Mouse (Mus musculus) thymus, adult 2 months (tissue): ENCODE measurements around the gene Slc16a5. TPM values are rescaled to one million over a fixed set of nuclear protein-coding genes. Genes with fewer than 3 reads are reported as not detected.

ENCODE experiments used
- DNase-seq: peaks from one replicate; pipeline ENCODE4 v3.0.0; 2021
- H3K27ac ChIP-seq: fragments of 200-500 bp; 2 replicates; pipeline ENCODE4 v1.5.1; 2012; ENCODE audit warnings: low read length, control low read depth; ENCODE audit not compliant: control insufficient read depth, insufficient read depth
- H3K27me3 ChIP-seq: fragments of 200-500 bp; 2 replicates; pipeline ENCODE4 v1.6.1; 2012; ENCODE audit warnings: mild to moderate bottlenecking, low read length, moderate library complexity, mixed read lengths; ENCODE audit not compliant: control insufficient read depth, insufficient read depth
- H3K36me3 ChIP-seq: fragments of 200-500 bp; 2 replicates; pipeline ENCODE4 v1.6.1; 2012; ENCODE audit warnings: mild to moderate bottlenecking, low read length, moderate library complexity; ENCODE audit not compliant: control insufficient read depth, insufficient read depth
- H3K4me1 ChIP-seq: fragments of 200-500 bp; replicated peaks from 2 replicates; pipeline ENCODE4 v1.6.1; 2012; ENCODE audit warnings: low read length; ENCODE audit not compliant: control insufficient read depth, insufficient read depth
- H3K4me3 ChIP-seq: fragments of 200-500 bp; 2 replicates; pipeline ENCODE4 v1.5.1; 2012; ENCODE audit warnings: mild to moderate bottlenecking, low read length, control low read depth, moderate library complexity; ENCODE audit not compliant: control insufficient read depth, insufficient read depth
- CTCF ChIP-seq: fragments of 200-500 bp; IDR thresholded peaks from 2 replicates; pipeline ENCODE4 v1.5.1; 2012; ENCODE audit warnings: mild to moderate bottlenecking, control low read depth, low read length, moderate library complexity, borderline replicate concordance; ENCODE audit not compliant: control insufficient read depth, poor library complexity, insufficient read depth; ENCODE audit errors: extremely low read depth
- POLR2A ChIP-seq: fragments of 200-500 bp; IDR thresholded peaks from 2 replicates; pipeline ENCODE4 v1.6.1; 2012; ENCODE audit warnings: mild to moderate bottlenecking, low read length, control low read depth, moderate library complexity; ENCODE audit not compliant: control insufficient read depth, poor library complexity, insufficient read depth; ENCODE audit errors: extremely low read depth
- WGBS: fragments of 180-500 bp; shearing (Covaris S2); methylation state at CpG from one replicate; pipeline ENCODE4 v1.1.7; 2018; 5-methylcytosine and 5-hydroxymethylcytosine counted together
- polyA plus RNA-seq: library from polyadenylated mRNA; depleted of rRNA; stranded (reverse); fragments of >200 nt; gene quantifications from 2 replicates; pipeline ENCODE4 v1.2.3, GENCODE M21; 2012; rRNA removed

Gene Slc16a5
- polyA plus RNA-seq, result 446 and 456 TPM in 2 replicates

DNA sequence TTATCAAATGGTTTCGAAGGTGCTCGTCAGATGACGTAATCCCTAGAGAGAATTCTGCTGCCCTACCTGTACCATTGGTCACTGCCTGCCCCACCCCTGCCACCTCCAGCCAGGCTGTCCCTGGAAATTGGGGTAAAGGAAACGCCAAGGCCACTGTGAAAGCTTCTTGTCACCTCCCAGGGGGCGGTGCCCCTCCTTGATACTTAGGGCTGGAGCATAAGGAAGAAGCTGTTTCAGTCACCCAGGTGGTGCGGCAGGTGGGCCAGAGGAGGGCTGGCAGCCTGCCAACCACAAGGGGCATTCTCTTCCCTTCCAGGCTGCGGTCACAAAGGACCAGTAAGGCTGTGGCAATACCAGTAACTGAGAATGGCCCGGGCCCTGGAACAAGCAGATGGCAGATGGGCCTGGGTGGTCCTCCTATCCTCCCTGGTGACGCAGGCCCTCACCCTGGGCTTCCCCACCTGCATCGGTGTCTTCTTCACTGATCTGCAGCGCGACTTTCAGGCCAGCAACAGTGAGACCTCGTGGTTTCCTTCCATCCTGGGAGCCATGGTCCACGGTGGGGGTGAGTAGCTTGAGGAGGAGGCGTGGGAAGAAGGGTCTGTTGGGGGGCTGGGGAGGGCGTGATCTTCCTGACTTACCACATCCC lies at the start of gene Slc16a5:
Slc16a5 (plus strand) TSS at position 232 of the 649 bp plus-strand sequence.
- Histone ChIP-seq H3K4me1 (peaks cover 62% of the 10 kb centered on the region), H3K27me3 (no peaks in the 10 kb centered on the region), H3K36me3 (peaks cover 13% of the 10 kb centered on the region), H3K27ac (peak within 1 kb of the TSS; percentile 96), H3K4me3 (peak within 1 kb of the TSS; percentile 59)
- peak; percentile 26 for TF ChIP-seq POLR2A
- no peak for TF ChIP-seq CTCF
- WGBS, result 20% methylated on average over 16 of the region's 16 CpGs
- DNase-seq, result peak; percentile 83

DNA sequence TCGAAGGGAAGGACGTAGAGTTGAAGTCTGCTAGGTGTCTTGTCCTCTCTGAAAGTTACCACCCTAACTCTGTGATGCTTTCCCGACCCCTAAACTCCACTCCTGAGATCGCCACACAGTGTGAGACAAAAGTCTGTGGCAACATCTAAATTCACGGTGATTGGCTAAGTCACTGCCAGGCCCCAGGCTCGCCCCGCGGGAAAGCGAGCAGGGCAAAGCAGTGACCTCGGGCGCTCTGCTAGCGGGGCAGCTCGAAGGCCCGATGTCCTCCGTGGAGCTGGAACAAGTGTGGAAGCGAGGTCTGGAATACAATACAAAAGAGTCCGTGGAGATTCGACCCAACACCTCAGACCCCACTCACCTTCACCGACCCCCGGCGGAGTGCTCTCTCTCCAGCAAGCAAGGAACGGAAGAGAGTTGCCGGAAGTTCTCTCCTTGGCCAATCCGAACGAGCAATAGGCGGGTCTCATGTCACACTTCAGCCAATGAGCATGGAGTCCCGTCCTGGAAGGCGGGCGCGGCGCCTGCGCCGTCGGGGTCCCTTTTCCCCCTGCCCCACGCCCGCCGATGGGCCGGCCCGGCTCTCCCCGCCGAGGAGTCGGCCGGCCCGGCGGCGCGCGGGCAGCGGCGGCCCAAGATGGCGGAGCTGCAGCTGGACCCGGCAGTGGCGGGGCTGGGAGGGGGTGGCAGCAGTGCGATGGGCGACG lies 42.6 kb upstream of the Slc16a5 start, which contains the start of the genes Atp5h and Kctd2:
Atp5h (minus strand) TSS at position 432 of the 707 bp plus-strand sequence.
Kctd2 (plus strand) TSS at position 598 of the 707 bp plus-strand sequence.
- peak; percentile 95 for DNase-seq
- Histone ChIP-seq H3K36me3 (peaks cover 15% of the 10 kb centered on the region), H3K4me1 (peaks cover 34% of the 10 kb centered on the region), H3K4me3 (peak within 1 kb of the TSS; percentile 97), H3K27me3 (no peaks in the 10 kb centered on the region), H3K27ac (peak within 1 kb of the TSS; percentile 58)
- TF ChIP-seq CTCF, result no peak
- TF ChIP-seq POLR2A, result peak; percentile 93
- 1% methylated on average over 54 of the region's 56 CpGs for WGBS

DNA sequence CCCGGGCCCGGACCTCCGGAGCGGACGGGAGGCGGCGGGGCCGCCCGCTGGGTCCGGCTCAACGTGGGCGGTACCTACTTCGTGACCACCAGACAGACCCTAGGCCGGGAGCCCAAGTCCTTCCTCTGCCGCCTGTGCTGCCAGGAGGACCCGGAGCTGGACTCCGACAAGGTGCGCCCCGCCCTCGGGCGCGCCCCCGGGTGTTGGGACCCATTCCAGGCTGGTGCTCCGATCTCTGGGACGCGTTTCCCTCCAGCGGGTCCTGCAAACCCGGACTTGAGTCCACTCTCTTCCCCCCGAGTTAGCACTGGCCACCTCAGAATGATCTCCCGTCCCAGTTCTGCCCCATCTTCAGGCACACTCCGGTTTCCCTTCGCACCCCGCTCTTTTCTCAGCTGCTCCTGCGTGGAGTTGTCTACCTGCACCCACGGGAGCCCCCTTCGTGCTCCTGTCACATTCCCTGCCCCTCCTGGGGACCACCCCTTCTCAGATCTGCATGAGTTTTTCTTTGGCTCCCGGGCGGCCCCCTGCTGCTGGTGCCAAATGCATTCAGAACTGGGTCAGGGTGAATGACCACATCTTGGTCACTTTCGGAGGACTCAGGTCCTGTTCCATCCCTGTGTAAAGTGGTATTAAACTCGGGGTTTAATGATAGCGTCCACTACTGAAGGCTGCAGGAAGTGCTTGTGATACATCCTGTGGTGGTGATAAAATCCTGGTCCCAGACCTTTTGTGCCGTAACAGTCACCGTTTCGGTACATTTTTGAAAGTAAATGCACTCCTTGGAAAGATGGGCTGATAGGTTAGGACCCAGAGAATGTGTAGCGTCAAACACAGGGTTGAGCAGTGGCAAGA lies 41.7 kb upstream of the Slc16a5 start:
- DNase-seq, result peak; percentile 65
- WGBS, result 3% methylated on average over 45 of the region's 45 CpGs

DNA sequence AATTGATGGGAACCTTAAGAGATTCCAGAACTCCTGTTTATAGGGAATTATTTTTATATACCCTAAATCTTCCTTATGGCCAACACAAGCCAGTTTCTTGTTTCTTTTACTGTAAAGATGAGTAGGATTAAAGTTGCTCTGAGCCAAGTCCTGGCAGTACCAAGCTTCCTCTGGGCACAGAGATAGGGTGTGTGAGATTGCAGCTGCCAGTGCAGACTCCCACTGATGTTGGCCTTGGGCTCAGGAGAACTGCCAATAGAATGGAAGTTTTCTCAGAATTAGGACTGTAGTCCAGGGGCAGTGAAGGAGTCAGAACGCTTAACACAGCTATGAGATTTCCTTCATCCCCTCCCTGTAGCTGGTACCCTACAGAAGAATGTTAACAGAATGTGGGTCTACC lies 40.9 kb upstream of the Slc16a5 start:
- no peaks in the 10 kb centered on the region; the same call in 1 of the 2 replicates for H3K36me3 ChIP-seq
- H3K4me1 ChIP-seq, result peaks cover 46% of the 10 kb centered on the region
- TF ChIP-seq POLR2A (no peak), CTCF (no peak)
- H3K4me3 ChIP-seq, result no peak overlapping the region
- WGBS, result 71% methylated on average over 1 of the region's 1 CpGs
- no peaks in the 10 kb centered on the region for H3K27me3 ChIP-seq
- peak overlapping the region; percentile 72 for H3K27ac ChIP-seq
- DNase-seq, result no peak

More for the DNA sequence above, 41.7 kb upstream of the Slc16a5 start:
- TF ChIP-seq CTCF (no peak; the same call in 1 of the 2 replicates), POLR2A (no peak)
- no peaks in the 10 kb centered on the region for H3K27me3 ChIP-seq
- H3K4me1 ChIP-seq, result peaks cover 41% of the 10 kb centered on the region
- H3K36me3 ChIP-seq, result peaks cover 8% of the 10 kb centered on the region
- peak overlapping the region; percentile 58 for H3K27ac ChIP-seq
- peak overlapping the region; percentile 97 for H3K4me3 ChIP-seq

DNA sequence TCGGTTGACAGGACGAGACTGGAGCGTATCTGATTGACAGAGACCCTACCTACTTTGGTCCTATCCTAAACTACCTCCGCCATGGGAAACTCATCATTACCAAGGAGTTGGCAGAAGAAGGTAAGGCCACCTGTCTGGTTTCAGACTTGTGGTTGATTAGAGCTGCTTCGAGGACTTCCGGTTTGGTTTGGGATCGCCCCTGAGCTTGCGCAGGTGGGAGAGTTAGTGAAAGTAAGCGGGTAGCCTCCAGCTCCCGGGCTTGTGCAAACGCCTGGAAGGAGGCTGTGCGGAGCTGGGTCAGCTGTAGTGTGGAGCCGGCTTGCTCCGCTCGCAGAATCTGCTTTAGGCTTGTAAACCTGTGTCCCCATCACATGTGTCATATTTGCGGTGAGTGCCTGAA lies 40.3 kb upstream of the Slc16a5 start:
- TF ChIP-seq CTCF (no peak), POLR2A (no peak)
- 69% methylated on average over 16 of the region's 16 CpGs for WGBS
- peak; percentile 38 for DNase-seq

DNA sequence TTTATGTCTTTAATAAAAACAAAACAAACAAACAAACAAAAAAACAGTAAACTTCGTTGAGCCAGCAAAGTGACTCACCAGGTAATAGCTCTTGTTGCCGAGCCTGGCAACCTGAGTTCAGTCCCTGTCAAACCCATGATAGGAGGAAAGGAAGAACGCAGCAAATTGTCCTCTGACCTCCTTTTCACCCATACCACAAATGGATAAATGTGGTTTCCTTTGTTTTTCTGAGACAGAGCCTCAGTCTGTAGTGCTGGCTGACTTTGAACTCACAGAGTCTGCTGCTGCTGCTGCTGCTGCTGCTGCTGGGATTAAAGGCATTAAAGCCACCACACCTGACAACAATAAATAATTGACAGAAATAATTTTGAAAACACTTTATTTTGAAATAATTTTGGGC lies 39.2 kb upstream of the Slc16a5 start:
- Histone ChIP-seq H3K27ac (peak overlapping the region; percentile 40; the same call in 1 of the 2 replicates), H3K27me3 (no peaks in the 10 kb centered on the region), H3K4me3 (no peak overlapping the region), H3K36me3 (no peaks in the 10 kb centered on the region), H3K4me1 (peaks cover 61% of the 10 kb centered on the region)
- DNase-seq, result no peak
- no peak for TF ChIP-seq POLR2A
- 23% methylated on average over 3 of the region's 3 CpGs for WGBS

More for the DNA sequence above, 40.3 kb upstream of the Slc16a5 start:
- Histone ChIP-seq H3K4me3 (peak overlapping the region; percentile 2; the same call in 1 of the 2 replicates), H3K27me3 (no peaks in the 10 kb centered on the region), H3K27ac (peak overlapping the region; percentile 40; the same call in 1 of the 2 replicates), H3K36me3 (no peaks in the 10 kb centered on the region), H3K4me1 (peaks cover 50% of the 10 kb centered on the region)
